Mouse (Mus musculus) frontal cortex, postnatal 14 days (tissue): ENCODE data around the gene C1ql2.

ENCODE experiments used
- DNase-seq, 2 experiments: peaks; one replicate each; pipeline ENCODE4 v3.0.0; 2022; ENCODE audit warnings: low spot score in 2 of 2

The C1ql2 gene

DNA sequence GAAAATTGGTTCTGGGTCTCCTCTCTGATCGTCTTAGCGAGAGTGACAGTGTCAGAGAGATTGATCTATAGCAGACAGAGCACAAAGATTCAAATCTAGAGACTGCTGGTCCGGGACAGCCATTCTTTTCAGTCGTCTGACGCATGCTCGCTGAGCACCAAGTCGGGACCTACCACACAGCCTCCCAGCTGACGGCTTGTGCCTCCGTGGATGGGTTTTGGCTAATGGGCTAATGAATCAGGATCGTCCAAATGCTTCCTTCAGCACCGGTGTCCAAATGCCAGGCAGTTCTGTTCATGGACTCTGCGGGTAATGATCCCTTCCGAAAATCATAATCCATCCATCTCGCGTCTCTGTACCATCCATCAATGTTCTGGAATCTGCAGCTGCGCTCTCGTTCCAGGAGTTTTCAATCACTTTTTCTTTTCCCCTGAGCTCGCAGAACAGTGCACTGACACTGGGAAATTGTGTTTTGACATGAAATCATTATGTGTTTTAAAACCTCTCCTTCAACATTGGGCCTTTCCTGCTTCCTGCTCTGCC lies 44.7 kb downstream of the C1ql2 start:
- no peak for DNase-seq

DNA sequence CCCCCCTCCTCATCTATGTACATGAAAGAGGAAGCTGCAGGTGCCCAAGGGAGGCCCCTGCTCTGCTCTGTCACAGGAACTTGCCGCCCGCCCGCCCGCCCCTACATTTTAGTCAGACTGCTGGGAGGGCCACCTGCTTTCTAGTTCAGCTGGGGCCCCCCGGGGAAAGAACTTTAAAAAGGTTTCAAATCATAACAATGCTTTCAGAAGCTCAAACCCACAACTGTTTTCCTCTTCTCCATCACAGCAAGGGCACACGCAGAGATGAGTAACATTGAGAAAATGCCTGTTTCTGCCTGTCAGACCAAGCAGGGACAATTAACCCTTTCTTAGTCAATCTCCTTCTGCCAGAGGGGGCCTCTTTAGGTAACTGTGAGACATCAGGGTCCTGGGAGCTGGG lies 49.4 kb downstream of the C1ql2 start:
- DNase-seq: no peak

DNA sequence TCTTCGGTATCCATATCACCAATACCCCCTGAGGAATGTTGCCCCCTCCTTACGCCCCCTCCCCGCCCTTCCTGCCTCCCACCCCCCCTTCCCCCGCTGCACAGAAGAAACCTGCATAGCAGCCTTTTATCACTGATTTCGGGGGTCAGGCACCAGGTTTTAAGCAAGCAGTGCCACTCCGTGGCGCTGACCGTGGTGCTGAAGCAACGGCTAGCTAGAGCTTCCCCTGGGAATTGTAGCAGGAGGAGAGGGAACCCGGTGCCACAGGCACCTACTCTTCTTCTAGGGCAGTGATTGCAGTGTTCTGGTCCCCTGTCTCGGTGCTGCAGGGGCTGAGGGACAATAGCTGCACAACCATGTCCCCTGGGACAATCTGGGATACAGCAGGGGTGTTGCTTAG lies 50.0 kb downstream of the C1ql2 start:
- no peak for DNase-seq
